Mouse (Mus musculus): ENCODE data around the gene Lamp3.
A peak's percentile ranks its signal among the peaks of the same experiment; 100 is the strongest.
"Not testable (repeated sequence)": the region's sequence is repeated elsewhere in the genome, so short reads cannot be mapped to it uniquely, and the experiment has no call there.

Gene Lamp3

GRCm38 (mm10) chr16:19706216-19706615, at the start of gene Lamp3:
TSS of gene Lamp3 (minus strand) at chr16:19706375.
- no peak for DNase-seq (ENCODE audit: low read depth)

- DNase-seq (ENCODE audit: low read depth): peak; percentile 51
Measured at GRCm38 (mm10) chr16:19732896-19733295, 26.7 kb upstream of the Lamp3 start.

- DNase-seq (ENCODE audit: low read depth): peak; percentile 49
Measured at GRCm38 (mm10) chr16:19724139-19724538, 18.0 kb upstream of the Lamp3 start.

GRCm38 (mm10) chr16:19720959-19721358, 14.8 kb upstream of the Lamp3 start:
- DNase-seq (ENCODE audit: low read depth): peak; percentile 56

DNA sequence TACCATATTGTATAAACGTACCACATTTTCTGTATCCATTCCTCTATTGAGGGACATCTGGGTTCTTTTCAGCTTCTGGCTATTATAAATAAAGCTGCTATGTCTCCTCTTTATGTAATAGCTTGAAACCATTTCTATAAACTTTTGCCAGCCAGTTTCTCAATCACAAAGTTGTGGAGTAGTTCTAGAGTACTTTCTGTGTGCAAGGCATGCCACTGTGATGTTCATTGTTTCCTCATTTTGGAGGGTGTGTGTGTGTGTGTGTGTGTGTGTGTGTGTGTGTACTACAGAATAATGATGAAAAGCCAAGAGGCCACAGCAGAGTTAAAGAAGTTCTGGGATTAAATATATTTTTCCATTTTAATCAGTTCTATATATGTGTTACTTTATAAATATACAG, 1.2 kb upstream of the Lamp3 start:
- no peak for DNase-seq (ENCODE audit: low read depth)

DNA sequence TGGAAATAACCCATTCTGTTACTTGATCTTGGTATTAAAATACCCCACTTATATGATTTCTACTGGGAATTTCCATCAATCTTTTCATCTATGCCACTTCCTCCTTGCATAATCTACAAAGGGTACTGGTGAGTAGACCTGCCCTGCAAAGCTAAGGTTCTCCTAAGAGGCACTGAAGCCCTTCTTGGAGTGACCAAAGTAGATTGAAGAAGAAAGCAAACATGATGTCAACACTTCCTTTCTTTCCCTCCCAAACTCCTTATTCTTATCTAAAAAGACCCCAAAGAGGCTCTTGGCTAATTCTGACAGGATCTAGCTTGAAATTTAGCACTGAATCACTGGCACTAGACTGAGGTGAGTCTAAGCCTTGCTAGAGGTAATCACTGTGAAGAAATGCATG, 7.0 kb downstream of the Lamp3 start:
- DNase-seq (ENCODE audit: low read depth): peak; percentile 4

DNA sequence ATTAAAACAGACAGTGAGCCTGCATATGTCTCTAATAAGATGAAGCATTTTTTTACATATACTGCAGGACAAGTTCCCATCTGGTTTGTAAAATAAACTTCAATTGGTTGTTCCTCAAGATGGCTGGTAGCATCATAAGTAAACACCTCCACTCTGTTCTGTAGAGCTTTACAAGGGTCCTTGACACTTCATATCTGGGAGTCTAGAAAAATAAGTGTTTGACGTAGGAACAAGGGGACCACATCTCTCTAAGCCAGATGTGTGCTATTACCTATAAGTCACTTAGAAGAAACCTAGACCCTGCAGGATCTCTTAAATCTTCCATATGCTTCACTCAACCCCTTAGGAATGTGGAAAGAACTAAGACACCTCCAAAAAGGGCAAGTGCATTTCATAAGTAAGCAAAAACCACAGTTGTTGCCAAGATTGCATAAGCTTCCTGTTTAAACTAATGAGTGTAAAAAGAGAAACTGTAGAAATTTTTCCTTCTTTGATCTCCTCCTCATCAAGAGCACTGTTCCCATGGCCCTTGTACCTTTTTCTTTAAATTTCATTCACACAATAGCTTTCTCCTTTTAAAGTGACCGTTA, 35.3 kb downstream of the Lamp3 start:
- DNase-seq (ENCODE audit: low read depth): peak; percentile 71

DNA sequence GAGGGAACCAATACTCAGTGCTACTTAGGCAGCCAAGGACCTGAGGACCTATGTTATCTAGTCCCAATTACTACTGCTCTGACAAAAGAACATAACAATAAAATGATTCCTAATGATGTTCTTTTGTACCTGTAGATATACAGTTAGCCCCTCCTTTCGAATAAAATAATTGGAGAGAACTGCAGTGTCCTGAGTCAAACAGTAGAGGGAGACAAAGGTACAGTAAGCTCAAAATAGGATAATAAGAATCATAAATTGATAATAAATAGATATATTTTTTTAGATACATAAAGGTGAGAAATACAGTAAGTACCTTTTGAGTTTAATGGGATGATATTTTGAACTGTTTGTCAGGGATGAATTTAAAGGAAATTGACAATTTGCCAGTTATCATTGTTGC, 39.9 kb downstream of the Lamp3 start:
- peak; percentile 35 for DNase-seq (ENCODE audit: low read depth)

DNA sequence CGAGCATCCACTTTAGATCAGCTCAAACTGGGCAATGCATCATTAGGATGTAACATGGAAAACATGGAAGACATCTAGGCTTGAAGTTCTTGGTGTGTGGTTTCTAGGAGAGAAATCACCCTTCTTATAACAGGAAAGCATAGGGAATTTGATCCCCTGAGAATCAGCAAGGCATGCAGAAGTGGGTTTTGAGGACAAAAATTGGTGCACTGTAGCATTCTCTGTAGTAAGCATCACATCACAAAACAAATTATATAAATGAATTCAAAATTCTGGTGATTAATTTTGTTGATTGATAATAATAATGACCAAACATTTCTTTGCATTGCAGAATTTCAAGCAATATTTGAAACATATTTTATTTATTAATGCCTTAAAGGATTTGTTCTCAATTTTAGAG, 76.4 kb downstream of the Lamp3 start, which contains the start of gene Olfr171:
Olfr171 (minus strand) TSS at position 101 of the 400 bp plus-strand sequence.
- DNase-seq (ENCODE audit: low read depth): no peak

DNA sequence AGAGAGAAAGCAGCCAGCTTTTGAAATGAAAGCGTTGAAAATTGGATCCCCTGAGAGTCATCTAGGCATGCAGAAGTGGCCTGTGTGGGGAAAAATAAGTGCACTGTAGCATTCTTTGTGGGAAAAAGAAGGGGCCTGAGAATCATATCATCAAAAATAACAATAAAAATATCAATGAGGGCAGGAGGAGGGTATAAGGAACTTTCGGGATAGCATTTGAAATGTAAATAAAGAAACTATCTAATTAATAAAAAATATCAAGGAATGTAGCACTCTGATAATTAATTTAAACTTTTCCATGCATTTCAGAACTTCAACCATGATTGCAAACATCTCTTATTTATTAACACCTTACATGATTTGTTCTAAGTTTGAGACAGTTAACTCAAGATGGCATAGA, 94.4 kb downstream of the Lamp3 start, which contains the start of gene Olfr170:
Olfr170 (minus strand) TSS at position 101 of the 400 bp plus-strand sequence.
- DNase-seq (ENCODE audit: low read depth): not testable (repeated sequence)

Data from 416B (cell line).